ENCODE assay signal across 9 mouse cellular contexts in genomic region chr11:120547469-120547868, GRCm38 (mm10). TPM values are rescaled to one million over a fixed set of nuclear protein-coding genes. Genes with fewer than 3 reads are reported as not detected.
DNase-seq lines count a peak whose midpoint lies in the region; TF ChIP-seq lines count a peak whose summit lies in the region.
"Had no signal": no experiment of that assay in that cellular context is flagged by ENCODE, and none has a peak within 500 bp of the region (broad histone marks: within the 10 kb centered on the region; RNA-seq: fewer than 3 reads in every experiment).

No protein-coding gene starts in this region.

- TF ChIP-seq CTCF in kidney, adult 2 months (conservative IDR thresholded peaks at IDR 0.05; ENCODE audit: insufficient read depth, insufficient read length, low read depth, low read length): peak; percentile 22; the same call in 1 of the 2 replicates

- H3K4me3 ChIP-seq in kidney, adult 2 months (ENCODE audit: insufficient read depth, low read depth, low read length): no peak overlapping the region

- H3K36me3 ChIP-seq in kidney, adult 2 months (ENCODE audit: control insufficient read depth, insufficient read depth, low read length): no peaks in the 10 kb centered on the region

- WGBS in kidney, adult 2 months: 36% methylated on average over 2 of the region's 2 CpGs

- no peak for TF ChIP-seq POLR2A in kidney, adult 2 months (IDR thresholded peaks at IDR 0.05; ENCODE audit: low read depth, low read length)

- 0 out of 2 replicates have a peak overlapping the region, but pooled peaks have one; percentile 14 for H3K27ac ChIP-seq in kidney, adult 2 months (ENCODE audit: insufficient read depth, low read depth, low read length)

- peaks cover 19% of the 10 kb centered on the region for H3K4me1 ChIP-seq in kidney, adult 2 months (ENCODE audit: control insufficient read depth, insufficient read depth, low read length)

- peak; percentile 31 for DNase-seq in kidney, adult 2 months
- DNase-seq in kidney, postnatal 10 days: no peak
- DNase-seq in thymus, postnatal 14 days: peak; percentile 29
- no peak for DNase-seq in thymus, adult 18-20 months
- peak; percentile 13 to 31 for DNase-seq in kidney, postnatal 36 days
- no peak for DNase-seq in layer of hippocampus, adult 11-12 months (ENCODE audit: low spot score)
- no peak for DNase-seq in spleen, postnatal 4 days (ENCODE audit: low spot score in 2 of 2)
- DNase-seq in left cerebral cortex, postnatal 10 days (ENCODE audit: extremely low spot score in 1 of 2, low spot score in 2 of 2): no peak

- no peaks in the 10 kb centered on the region for H3K27me3 ChIP-seq in kidney, adult 2 months (replicated peaks; ENCODE audit: control insufficient read depth, insufficient read depth, low read length)

- intact Hi-C loops in left cerebral cortex, postnatal 10 days (cut with DNase I): no loop called here

RNA-seq across cellular contexts. Expression of gene Mcrip1, which starts 2.1 kb away (rescaled TPM):
- 129 and 131 TPM in 2 replicates for polyA plus RNA-seq in kidney, adult 2 months (2012; rRNA removed)
- 100 to 1,000 TPM; 103 to 110 TPM for total RNA-seq in left cerebral cortex, postnatal 10 days (2021)

RNA-seq across cellular contexts. Expression of gene Ppp1r27, which starts 3.5 kb away (rescaled TPM):
- polyA plus RNA-seq in kidney, adult 2 months (2012; rRNA removed): 9.5 TPM in 1 of 2 replicates, not detected in the other
- not detected for total RNA-seq in left cerebral cortex, postnatal 10 days (2021)
- polyA plus RNA-seq: spleen, adult 2 months had no signal

RNA-seq across cellular contexts. Expression of gene Gcgr, which starts 17.0 kb away (rescaled TPM):
- polyA plus RNA-seq in kidney, adult 2 months (2012; rRNA removed): 52.8 and 77.3 TPM in 2 replicates
- total RNA-seq in left cerebral cortex, postnatal 10 days (2021): under 1 TPM in 1 of 2 experiments, not detected in 1; 0.26 TPM

RNA-seq across cellular contexts. Expression of gene P4hb, which starts 25.6 kb away (rescaled TPM):
- 323 and 342 TPM in 2 replicates for polyA plus RNA-seq in kidney, adult 2 months (2012; rRNA removed)
- total RNA-seq in left cerebral cortex, postnatal 10 days (2021): 100 to 1,000 TPM; 136 to 138 TPM

RNA-seq across cellular contexts. Expression of gene Arhgdia, which starts 34.0 kb away (rescaled TPM):
- polyA plus RNA-seq in kidney, adult 2 months (2012; rRNA removed): 543 and 613 TPM in 2 replicates
- 100 to 1,000 TPM; 406 to 417 TPM for total RNA-seq in left cerebral cortex, postnatal 10 days (2021)

Comparison
In these comparisons a context has a peak if more than half of its experiments do, and no peak if none do; other contexts are left out.
1. DNase-seq: peak in kidney, adult 2 months (single experiment), thymus, postnatal 14 days (single experiment) and kidney, postnatal 36 days (2 of 2); none in kidney, postnatal 10 days (single experiment), thymus, adult 18-20 months (0 of 2), layer of hippocampus, adult 11-12 months (single experiment), spleen, postnatal 4 days (0 of 2) and left cerebral cortex, postnatal 10 days (0 of 2).